Mouse (Mus musculus): ENCODE data around the gene BC052040. TPM values are rescaled to one million over a fixed set of nuclear protein-coding genes. Genes with fewer than 3 reads are reported as not detected.

The BC052040 gene
- 4.5 TPM for total RNA-seq (2023)

GRCm38 (mm10) chr2:115581241-115581988, at the start of gene BC052040:
Gene BC052040, plus strand, starts transcription at chr2:115581716.

All from CD4-positive naive resting alpha-beta T cell, adult 76 days (primary cell).